Mouse (Mus musculus): ENCODE results near the gene Ralgps1.

Ralgps1 gene

DNA sequence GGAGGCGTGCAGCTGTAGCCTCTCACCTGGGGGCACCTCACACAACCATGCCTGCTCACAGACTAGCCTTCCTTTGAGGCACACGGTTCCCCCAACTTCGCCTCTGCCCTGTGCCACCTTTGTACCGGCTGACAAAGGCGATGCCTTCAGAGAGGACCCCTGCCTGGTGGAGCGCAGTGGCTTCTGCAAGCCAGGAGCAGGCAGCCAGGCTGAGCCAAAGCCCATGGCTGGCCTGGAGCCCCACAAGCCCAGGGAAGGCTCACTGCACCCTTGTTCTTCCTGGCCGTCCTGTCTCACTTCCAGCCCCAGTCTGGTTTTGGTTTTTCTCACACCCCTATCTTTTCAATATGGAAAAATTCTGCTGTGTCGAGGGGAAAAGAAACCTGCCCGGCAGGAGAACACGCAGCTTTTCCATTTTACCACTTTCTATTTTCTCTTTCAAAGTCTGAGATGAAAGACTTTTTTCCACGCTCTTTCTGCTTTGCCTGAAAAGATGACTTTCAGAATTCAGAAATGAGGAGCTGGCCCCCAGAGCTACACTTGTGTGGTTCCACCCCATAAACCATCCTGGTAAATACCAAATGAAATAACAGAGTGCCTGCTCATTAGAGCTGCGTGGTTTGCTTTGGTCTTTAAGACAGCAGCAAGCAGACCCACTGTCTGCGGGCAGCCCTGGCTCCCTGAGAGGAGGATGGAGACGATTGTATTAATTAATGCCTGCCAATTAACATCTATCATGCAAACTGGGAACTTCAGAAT is 191.9 kb downstream of the Ralgps1 start:
- no peak for DNase-seq (ENCODE audit: extremely low spot score, low read depth, low spot score)

- DNase-seq (ENCODE audit: extremely low spot score, low read depth, low spot score): no peak
Observed at GRCm38 (mm10) chr2:33178243-33178932, 192.9 kb downstream of the Ralgps1 start.

- DNase-seq (ENCODE audit: extremely low spot score, low read depth, low spot score): no peak
Observed at GRCm38 (mm10) chr2:33177443-33178242, 193.6 kb downstream of the Ralgps1 start.

DNA sequence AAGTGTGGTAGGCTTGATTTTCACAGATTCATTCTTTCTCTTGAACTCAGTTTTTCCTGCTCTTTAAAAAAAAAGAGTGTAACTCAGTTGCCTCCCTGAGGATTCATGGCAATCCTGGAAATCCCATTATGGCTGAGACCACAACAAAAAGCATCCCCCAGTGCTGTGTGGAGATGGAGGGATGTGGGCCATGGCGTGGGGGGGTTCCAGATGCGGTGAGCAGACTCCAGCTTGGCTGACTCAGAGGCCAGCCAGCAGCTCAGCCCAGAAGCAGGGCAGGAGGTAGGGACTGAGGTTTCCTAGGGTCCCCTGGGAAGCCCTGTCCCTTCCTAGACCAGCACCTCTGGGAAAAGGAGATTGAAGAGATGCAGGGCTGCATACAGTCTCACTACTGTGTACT is 194.4 kb downstream of the Ralgps1 start:
- no peak for DNase-seq (ENCODE audit: extremely low spot score, low read depth, low spot score)

GRCm38 (mm10) chr2:33176516-33176915 is 194.8 kb downstream of the Ralgps1 start:
- no peak for DNase-seq (ENCODE audit: extremely low spot score, low read depth, low spot score)

DNA sequence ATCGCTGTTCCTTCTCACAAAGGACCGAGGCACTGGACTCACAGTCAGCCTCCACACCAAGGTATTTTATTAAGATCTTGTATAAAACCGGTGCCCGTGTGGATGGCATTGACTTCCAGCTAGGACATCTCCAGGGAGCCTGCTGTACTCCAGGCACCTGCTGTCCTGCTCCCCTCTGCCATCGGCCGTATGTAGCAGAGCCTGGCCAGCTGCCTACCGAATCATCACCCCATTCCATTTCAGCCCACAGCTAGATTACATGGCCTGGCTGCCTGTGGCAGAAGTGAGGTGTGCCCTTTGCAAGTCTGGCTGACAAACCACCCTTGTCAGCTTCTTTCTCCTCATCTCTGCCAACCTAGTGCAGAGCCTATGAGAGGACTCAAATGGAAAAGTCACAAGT is 197.6 kb downstream of the Ralgps1 start:
- DNase-seq (ENCODE audit: extremely low spot score, low read depth, low spot score): no peak

DNA sequence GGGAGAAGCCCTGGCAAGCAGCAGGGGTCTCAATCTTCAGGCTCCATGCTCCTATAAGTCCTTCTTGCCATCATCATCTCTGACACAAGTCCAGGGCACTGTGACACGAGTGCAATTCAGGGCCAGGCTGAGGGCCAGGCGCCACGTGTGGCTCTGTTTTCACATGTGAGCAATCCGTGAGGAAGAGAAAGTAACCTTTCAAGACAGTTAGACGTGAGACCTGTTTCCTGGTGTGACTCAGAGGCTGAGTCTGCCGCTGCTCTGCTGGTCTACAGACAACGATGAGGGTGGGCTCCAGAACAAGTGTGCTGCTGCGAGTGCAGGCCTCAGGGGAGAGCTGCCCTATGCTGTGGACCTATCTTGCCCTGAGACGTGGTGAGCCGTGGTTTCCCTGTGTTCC is 198.2 kb downstream of the Ralgps1 start:
- DNase-seq (ENCODE audit: extremely low spot score, low read depth, low spot score): no peak

- no peak for DNase-seq (ENCODE audit: extremely low spot score, low read depth, low spot score)
Observed at GRCm38 (mm10) chr2:33170777-33171565, 200.3 kb downstream of the Ralgps1 start.

- DNase-seq (ENCODE audit: extremely low spot score, low read depth, low spot score): no peak
Observed at GRCm38 (mm10) chr2:33169445-33169844, 201.8 kb downstream of the Ralgps1 start.

DNA sequence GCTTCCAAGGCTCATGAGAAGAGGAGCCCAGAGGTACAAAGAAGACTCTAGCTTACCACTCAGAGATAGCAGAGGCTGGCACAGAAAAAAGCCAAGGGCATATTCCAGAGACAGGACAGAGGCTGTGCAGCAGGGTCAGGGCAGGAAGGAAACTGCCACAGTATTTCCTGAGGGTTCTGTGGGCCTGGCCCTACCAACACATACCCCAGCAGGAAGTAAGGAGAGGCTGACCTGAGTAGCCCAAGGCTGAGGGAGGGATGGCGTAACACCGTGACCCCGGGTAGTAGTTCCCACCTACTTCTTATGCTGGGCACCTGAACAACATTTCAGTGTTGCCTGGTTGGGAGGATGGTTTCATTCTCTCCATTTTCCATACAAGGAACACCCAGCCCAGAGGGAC is 204.2 kb downstream of the Ralgps1 start:
- no peak for DNase-seq (ENCODE audit: extremely low spot score, low read depth, low spot score)

GRCm38 (mm10) chr2:33165710-33166374 is 205.4 kb downstream of the Ralgps1 start:
- DNase-seq (ENCODE audit: extremely low spot score, low read depth, low spot score): no peak

DNA sequence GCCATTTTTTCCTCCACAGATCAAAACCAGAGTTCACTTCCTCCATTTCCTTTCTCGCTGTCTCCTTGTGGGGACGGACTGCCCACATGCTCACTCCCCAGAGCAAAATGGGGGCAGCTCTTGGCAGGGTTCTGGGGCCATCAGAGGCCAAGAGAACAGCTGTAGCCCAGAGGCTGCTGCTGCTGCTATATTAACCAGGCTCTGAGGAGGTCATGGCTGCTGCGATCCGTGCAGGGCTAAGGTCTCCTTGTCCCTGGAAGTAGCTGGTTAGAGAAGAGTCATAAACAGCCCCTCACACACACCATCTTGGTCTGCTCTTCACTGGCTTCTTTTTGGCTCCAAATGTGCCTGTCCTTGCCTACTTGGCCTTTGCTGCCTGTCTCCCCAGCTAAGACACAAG is 206.1 kb downstream of the Ralgps1 start:
- no peak for DNase-seq (ENCODE audit: extremely low spot score, low read depth, low spot score)

DNA sequence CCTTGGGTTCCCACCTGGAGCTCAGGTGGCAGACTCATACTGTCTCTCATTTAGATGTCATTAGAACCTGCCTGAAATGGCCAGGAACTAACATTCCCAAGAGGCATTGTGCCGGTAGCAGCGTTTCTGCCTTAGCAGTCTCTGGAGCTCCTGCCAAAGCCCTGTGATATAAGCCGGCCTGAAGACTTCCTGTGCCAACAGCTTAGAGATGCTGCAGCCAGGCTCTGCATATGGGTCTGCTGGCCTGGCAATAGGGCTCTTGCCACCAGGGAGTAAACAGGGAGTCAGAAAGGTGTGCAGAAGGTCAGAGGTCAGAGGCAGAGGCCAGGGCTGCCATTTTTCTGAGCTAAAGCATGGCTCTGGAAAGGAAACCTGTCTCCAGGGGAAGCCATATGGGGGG is 206.6 kb downstream of the Ralgps1 start:
- no peak for DNase-seq (ENCODE audit: extremely low spot score, low read depth, low spot score)

GRCm38 (mm10) chr2:33162126-33162525 is 209.2 kb downstream of the Ralgps1 start:
- DNase-seq (ENCODE audit: extremely low spot score, low read depth, low spot score): no peak

DNA sequence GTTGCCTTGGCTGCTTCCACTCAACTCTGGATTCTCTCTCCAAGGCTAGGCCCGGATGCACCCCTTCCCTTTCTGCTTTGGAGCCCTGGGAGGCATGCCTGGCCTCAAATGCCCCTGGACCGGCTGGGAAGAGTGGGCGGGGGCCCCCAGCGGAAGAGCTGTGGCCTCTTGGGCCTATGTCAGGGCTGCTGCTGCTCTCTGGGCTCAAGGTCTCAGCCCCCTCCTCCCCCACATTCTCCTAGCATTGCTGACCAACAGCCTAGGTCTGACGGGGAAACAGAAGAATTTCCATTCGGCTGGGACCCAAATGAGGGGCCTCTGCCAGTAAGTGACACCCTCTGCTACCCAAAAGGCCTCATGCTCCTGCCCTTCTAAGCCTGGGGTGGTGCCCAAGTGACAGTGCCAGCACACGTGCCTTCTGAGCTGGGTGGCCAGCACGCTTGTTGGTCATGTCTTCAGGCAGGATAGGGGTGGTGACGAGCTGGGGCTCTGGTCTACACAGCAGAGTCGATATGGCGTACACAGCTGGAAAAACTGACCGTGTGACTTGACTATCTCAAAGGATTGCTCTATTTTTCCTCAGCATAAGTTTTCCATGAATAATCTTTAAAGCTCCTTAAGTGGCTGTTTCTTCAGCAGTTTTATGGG is 210.8 kb downstream of the Ralgps1 start:
- DNase-seq (ENCODE audit: extremely low spot score, low read depth, low spot score): no peak

- no peak for DNase-seq (ENCODE audit: extremely low spot score, low read depth, low spot score)
Observed at GRCm38 (mm10) chr2:33159593-33159992, 211.7 kb downstream of the Ralgps1 start.

DNA sequence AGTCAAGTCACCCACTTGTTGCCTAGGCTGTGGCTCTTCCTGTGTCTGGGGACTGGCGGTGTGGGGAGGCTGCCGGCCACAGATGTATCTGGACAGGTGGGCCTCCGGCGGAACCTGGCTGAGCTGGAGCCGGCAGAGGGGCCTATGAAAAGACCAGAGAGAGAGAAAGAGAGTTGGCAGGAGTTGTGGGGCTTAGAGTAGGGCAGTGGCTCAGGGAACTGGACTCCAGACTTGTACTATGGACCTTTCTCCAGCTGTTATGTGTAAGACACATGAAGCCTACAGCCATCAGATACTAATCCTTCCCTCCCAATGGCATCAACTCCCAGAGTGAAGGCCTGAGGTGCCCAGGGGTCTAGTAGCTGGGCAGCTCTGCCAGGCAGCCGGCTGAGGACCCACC is 212.4 kb downstream of the Ralgps1 start:
- no peak for DNase-seq (ENCODE audit: extremely low spot score, low read depth, low spot score)

DNA sequence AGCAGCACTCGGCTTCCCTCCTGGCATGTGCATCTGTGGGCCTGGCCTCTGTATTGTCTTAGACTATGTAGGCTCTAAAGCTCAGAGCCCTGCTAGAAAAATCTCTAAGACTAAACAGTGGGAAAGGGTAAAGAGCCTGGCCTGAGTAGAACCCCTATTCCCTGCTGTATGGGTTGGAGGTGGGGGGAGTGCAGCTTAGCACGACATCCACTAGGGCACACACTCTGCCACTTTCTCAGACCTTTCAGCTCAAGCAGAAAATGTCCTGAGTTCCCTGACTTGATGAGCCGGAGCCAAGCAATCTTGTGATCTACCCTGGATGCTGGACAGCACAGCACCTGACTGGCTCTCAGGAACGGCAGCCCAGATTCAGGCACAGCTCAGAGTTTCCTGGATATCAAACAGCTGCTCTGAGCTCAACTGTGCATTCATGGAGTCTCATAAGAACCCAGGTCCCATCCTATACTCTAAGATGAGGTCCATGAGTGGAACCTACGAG is 215.0 kb downstream of the Ralgps1 start:
- DNase-seq (ENCODE audit: extremely low spot score, low read depth, low spot score): no peak

- peak; percentile 73 for DNase-seq (ENCODE audit: extremely low spot score, low read depth, low spot score)
Observed at GRCm38 (mm10) chr2:33154751-33155372, 216.4 kb downstream of the Ralgps1 start.

All from hindlimb bud, embryonic 11.5 days (tissue).